Mouse (Mus musculus) limb, embryonic 14.5 days (tissue): ENCODE measurements around the gene 0610040J01Rik. TPM values are rescaled to one million over a fixed set of nuclear protein-coding genes. Genes with fewer than 3 reads are reported as not detected.

Experiments used
- ATAC-seq: fragments of 200-750 bp; cut with Nextera tagmentation; 2 replicates; pipeline ENCODE4 v1.8.0; 2017; ENCODE audit warnings: low read depth, moderate number of reproducible peaks, moderate TSS enrichment; ENCODE audit not compliant: low FRiP score
- DNase-seq: peaks from one replicate; pipeline ENCODE4 v3.0.0-alpha.2; 2015; ENCODE audit warnings: low spot score
- H3K27ac ChIP-seq: fragments of 300-500 bp; sonication (generic); replicated peaks from 2 replicates; pipeline ENCODE4 v1.5.1; 2014; ENCODE audit warnings: low read depth, mild to moderate bottlenecking, low read length, moderate library complexity, mixed read lengths
- H3K27me3 ChIP-seq: fragments of 300-500 bp; sonication (generic); 2 replicates; pipeline ENCODE4 v1.6.1; 2014; ENCODE audit warnings: low read length, mixed read lengths; ENCODE audit not compliant: control insufficient read depth, insufficient read depth
- H3K36me3 ChIP-seq: fragments of 300-500 bp; sonication (generic); 2 replicates; pipeline ENCODE4 v1.6.1; 2014; ENCODE audit warnings: mild to moderate bottlenecking, low read length, moderate library complexity, mixed read lengths; ENCODE audit not compliant: control insufficient read depth, insufficient read depth
- H3K4me1 ChIP-seq: fragments of 300-500 bp; sonication (generic); 2 replicates; pipeline ENCODE4 v1.6.1; 2014; ENCODE audit warnings: antibody characterized with exemption, low read length, mixed read lengths; ENCODE audit not compliant: control insufficient read depth, insufficient read depth
- H3K4me2 ChIP-seq: fragments of 300-500 bp; sonication (generic); replicated peaks from 2 replicates; pipeline ENCODE4 v1.6.1; 2014; ENCODE audit warnings: low read depth, mild to moderate bottlenecking, low read length, moderate library complexity; ENCODE audit not compliant: severe bottlenecking
- H3K4me3 ChIP-seq: fragments of 300-500 bp; sonication (generic); replicated peaks from 2 replicates; pipeline ENCODE4 v1.5.1; 2014; ENCODE audit warnings: low read length
- H3K9ac ChIP-seq: fragments of 300-500 bp; sonication (generic); 2 replicates; pipeline ENCODE4 v1.6.1; 2014; ENCODE audit warnings: mild to moderate bottlenecking, low read depth, low read length, moderate library complexity; ENCODE audit not compliant: severe bottlenecking
- H3K9me3 ChIP-seq: fragments of 300-500 bp; sonication (generic); 2 replicates; pipeline ENCODE4 v1.6.1; 2016; ENCODE audit warnings: low read length; ENCODE audit not compliant: control insufficient read depth
- POLR2A ChIP-seq: fragments of 200-500 bp; IDR thresholded peaks from 2 replicates; pipeline ENCODE4 v1.8.0; 2012; ENCODE audit warnings: inconsistent platforms, mild to moderate bottlenecking, moderate library complexity, borderline replicate concordance; ENCODE audit not compliant: insufficient read depth, insufficient read length; ENCODE audit errors: extremely low read depth
- WGBS: fragments of 180-500 bp; shearing (Covaris S2); extraction: QIAGEN DNeasy Blood & Tissue Kit; methylation state at CpG from one replicate; pipeline ENCODE4 v1.1.7; 2014; 5-methylcytosine and 5-hydroxymethylcytosine counted together
- polyA plus RNA-seq, 2 experiments: library from polyadenylated mRNA; depleted of rRNA in 1 of 2; stranded (reverse) in 1 of 2; unstranded in 1 of 2; fragments of >200 nt; fragmentation: Nextera tagmentation in 1 of 2; extraction: Ambion mirVana in 1 of 2; gene quantifications; 2 replicates each; pipeline versions ENCODE4 v1.2.1 to v1.2.3; 2012 to 2014

The 0610040J01Rik gene
- polyA plus RNA-seq, 2 experiments = 3.0 to 3.8 TPM

- no peak for TF ChIP-seq POLR2A
- Histone ChIP-seq H3K9me3 (no peaks in the 10 kb centered on the region), H3K4me1 (0 out of 2 replicates have a peak, but pooled peaks cover 5% of the 10 kb centered on the region), H3K9ac (no peak overlapping the region), H3K27me3 (no peaks in the 10 kb centered on the region), H3K27ac (no peak overlapping the region), H3K4me2 (no peak overlapping the region), H3K4me3 (no peak overlapping the region), H3K36me3 (no peaks in the 10 kb centered on the region)
- WGBS = 30% methylated on average over 12 of the region's 12 CpGs
- ATAC-seq = no peak
- no peak for DNase-seq
Observed at GRCm38 (mm10) chr5:63839801-63840416, 27.7 kb downstream of the 0610040J01Rik start.

- WGBS = 93% methylated on average over 8 of the region's 8 CpGs
- ATAC-seq (no peak), DNase-seq (no peak)
- Histone ChIP-seq H3K4me3 (no peak overlapping the region), H3K36me3 (no peaks in the 10 kb centered on the region), H3K9ac (no peak overlapping the region), H3K27ac (no peak overlapping the region), H3K27me3 (no peaks in the 10 kb centered on the region), H3K4me2 (no peak overlapping the region), H3K4me1 (no peaks in the 10 kb centered on the region), H3K9me3 (0 out of 2 replicates have a peak, but pooled peaks cover 5% of the 10 kb centered on the region)
- TF ChIP-seq POLR2A = no peak
Observed at GRCm38 (mm10) chr5:63847080-63847479, 34.9 kb downstream of the 0610040J01Rik start.

- Histone ChIP-seq H3K4me3 (no peak overlapping the region), H3K9me3 (0 out of 2 replicates have a peak, but pooled peaks cover 5% of the 10 kb centered on the region), H3K36me3 (no peaks in the 10 kb centered on the region), H3K27ac (no peak overlapping the region), H3K9ac (no peak overlapping the region), H3K27me3 (no peaks in the 10 kb centered on the region), H3K4me2 (no peak overlapping the region), H3K4me1 (no peaks in the 10 kb centered on the region)
- 85% methylated on average over 13 of the region's 13 CpGs for WGBS
- no peak for TF ChIP-seq POLR2A
- ATAC-seq = no peak
- no peak for DNase-seq
Observed at GRCm38 (mm10) chr5:63847541-63848226, 35.5 kb downstream of the 0610040J01Rik start.

- Histone ChIP-seq H3K4me1 (peaks cover 2% of the 10 kb centered on the region; the same call in 1 of the 2 replicates), H3K9ac (no peak overlapping the region), H3K4me3 (no peak overlapping the region), H3K27ac (no peak overlapping the region), H3K4me2 (no peak overlapping the region), H3K27me3 (no peaks in the 10 kb centered on the region), H3K9me3 (no peaks in the 10 kb centered on the region), H3K36me3 (no peaks in the 10 kb centered on the region)
- DNase-seq (no peak), ATAC-seq (no peak)
- 82% methylated on average over 8 of the region's 8 CpGs for WGBS
- TF ChIP-seq POLR2A = no peak
Observed at GRCm38 (mm10) chr5:63858901-63859300, 46.7 kb downstream of the 0610040J01Rik start.

- H3K4me3 ChIP-seq = no peak overlapping the region
- H3K9ac ChIP-seq = no peak overlapping the region
- no peak overlapping the region for H3K4me2 ChIP-seq
- peaks cover 7% of the 10 kb centered on the region; the same call in 1 of the 2 replicates for H3K4me1 ChIP-seq
- H3K36me3 ChIP-seq = no peaks in the 10 kb centered on the region
- no peak overlapping the region for H3K27ac ChIP-seq
- no peaks in the 10 kb centered on the region for H3K9me3 ChIP-seq
- no peak for ATAC-seq
- no peak for DNase-seq
- TF ChIP-seq POLR2A = no peak
- no peaks in the 10 kb centered on the region for H3K27me3 ChIP-seq
- 14% methylated on average over 3 of the region's 3 CpGs for WGBS
Observed at GRCm38 (mm10) chr5:63867421-63867820, 55.3 kb downstream of the 0610040J01Rik start.
